Mouse (Mus musculus): ENCODE data around the gene Neurod2.

DNA sequence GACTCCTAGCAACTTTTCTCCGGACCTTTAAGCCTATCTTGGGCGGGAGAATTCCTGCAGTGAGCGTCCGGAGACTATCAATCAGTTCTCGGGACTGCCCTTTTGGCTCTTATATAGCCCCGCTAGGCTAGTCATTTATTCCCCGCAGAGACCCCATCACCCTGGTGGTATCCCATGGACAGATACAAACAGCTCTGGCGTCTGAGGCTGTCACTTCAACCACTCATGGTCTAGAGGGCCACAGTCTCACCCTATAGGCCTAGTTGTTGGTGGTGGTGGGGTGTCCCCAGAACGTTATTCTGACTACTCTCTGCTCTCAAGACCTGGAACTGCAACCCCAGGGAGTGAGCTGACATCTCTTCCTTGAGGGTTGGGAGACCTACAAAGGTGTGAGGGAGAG is 19.9 kb upstream of the Neurod2 start:
- TF ChIP-seq POLR2A (IDR thresholded peaks at IDR 0.05; ENCODE audit: insufficient read length, low read depth) (no peak), REST (IDR thresholded peaks at IDR 0.05; ENCODE audit: insufficient read depth, insufficient read length) (no peak)
